Mouse (Mus musculus) olfactory bulb, adult 2 months (tissue): ENCODE data around the gene Olfr370. TPM values are rescaled to one million over a fixed set of nuclear protein-coding genes. Genes with fewer than 3 reads are reported as not detected.
A peak's percentile ranks its signal among the peaks of the same experiment; 100 is the strongest.

Source experiments
- H3K27ac ChIP-seq: fragments of 200-500 bp; 2 replicates; pipeline ENCODE4 v1.5.1; 2012; ENCODE audit warnings: low read depth, low read length; ENCODE audit not compliant: insufficient read depth
- H3K4me1 ChIP-seq: fragments of 200-500 bp; 2 replicates; pipeline ENCODE4 v1.6.1; 2012; ENCODE audit warnings: low read length; ENCODE audit not compliant: control insufficient read depth, insufficient read depth
- H3K4me3 ChIP-seq: fragments of 200-500 bp; 2 replicates; pipeline ENCODE4 v1.5.1; 2012; ENCODE audit warnings: mild to moderate bottlenecking, low read depth, low read length, moderate library complexity; ENCODE audit not compliant: insufficient read depth
- CTCF ChIP-seq: fragments of 200-500 bp; IDR thresholded peaks from 2 replicates; pipeline ENCODE4 v1.5.1; 2012; ENCODE audit warnings: low read depth, mild to moderate bottlenecking, low read length, moderate library complexity; ENCODE audit not compliant: insufficient read depth
- POLR2A ChIP-seq: fragments of 200-500 bp; IDR thresholded peaks from 2 replicates; pipeline ENCODE4 v1.6.1; 2012; ENCODE audit warnings: mild to moderate bottlenecking, low read depth, low read length, moderate library complexity; ENCODE audit not compliant: insufficient read depth
- WGBS: fragments of 180-500 bp; shearing (Covaris S2); methylation state at CpG from one replicate; pipeline ENCODE4 v1.1.7; 2018; 5-methylcytosine and 5-hydroxymethylcytosine counted together
- polyA plus RNA-seq: library from polyadenylated mRNA; stranded (reverse); fragments of >200 nt; gene quantifications from 2 replicates; pipeline ENCODE4 v1.2.4, GENCODE M21; 2012; ENCODE audit warnings: low replicate concordance; ENCODE audit not compliant: missing spikeins, insufficient read depth, insufficient read length

Olfr370 gene
- polyA plus RNA-seq, 1 experiment = not detected

DNA sequence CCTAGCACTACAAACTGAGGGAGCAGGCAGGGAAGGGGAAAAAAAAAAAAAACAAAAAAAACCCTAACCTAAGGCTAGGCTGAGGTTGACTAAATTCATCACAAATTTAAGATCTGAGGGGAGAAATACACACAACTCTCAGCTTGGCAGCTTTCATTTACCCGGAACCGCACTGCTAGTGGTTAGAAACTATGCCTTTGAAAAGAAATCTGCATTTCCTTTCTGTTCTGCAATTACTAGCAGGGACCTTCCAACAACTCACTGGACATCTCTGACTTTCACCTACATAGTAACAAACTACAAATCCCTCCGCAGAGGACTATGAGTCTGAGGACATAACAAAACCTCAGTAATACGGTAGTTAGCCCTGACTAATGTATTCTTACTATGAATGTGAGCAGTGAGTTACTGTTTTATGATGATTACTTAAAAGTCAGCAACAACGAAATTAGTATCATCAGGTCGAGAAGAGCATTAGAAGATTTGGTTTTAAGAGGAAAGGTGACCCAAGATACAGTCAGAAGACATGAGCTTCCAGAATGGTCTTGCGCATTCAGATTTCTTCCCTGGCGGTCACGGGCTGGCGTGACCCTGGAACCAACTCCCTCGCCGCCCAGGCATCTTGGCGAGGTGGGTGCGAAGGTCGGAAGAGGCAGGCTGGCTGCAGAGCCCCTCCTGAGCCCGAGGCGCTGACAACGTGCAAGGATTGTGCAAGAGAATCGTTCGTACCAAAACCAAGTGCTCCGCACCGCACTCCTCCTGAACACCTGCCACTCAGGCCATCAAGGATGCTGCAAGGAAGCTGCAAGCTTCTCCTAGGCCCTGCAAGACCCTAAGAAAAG is 58.0 kb downstream of the Olfr370 start:
- WGBS = under 1% methylated on average over 22 of the region's 22 CpGs
- Histone ChIP-seq H3K27ac (peak overlapping the region; percentile 93), H3K4me3 (peak overlapping the region; percentile 73), H3K4me1 (peaks cover 13% of the 10 kb centered on the region)
- TF ChIP-seq POLR2A (no peak), CTCF (no peak)

DNA sequence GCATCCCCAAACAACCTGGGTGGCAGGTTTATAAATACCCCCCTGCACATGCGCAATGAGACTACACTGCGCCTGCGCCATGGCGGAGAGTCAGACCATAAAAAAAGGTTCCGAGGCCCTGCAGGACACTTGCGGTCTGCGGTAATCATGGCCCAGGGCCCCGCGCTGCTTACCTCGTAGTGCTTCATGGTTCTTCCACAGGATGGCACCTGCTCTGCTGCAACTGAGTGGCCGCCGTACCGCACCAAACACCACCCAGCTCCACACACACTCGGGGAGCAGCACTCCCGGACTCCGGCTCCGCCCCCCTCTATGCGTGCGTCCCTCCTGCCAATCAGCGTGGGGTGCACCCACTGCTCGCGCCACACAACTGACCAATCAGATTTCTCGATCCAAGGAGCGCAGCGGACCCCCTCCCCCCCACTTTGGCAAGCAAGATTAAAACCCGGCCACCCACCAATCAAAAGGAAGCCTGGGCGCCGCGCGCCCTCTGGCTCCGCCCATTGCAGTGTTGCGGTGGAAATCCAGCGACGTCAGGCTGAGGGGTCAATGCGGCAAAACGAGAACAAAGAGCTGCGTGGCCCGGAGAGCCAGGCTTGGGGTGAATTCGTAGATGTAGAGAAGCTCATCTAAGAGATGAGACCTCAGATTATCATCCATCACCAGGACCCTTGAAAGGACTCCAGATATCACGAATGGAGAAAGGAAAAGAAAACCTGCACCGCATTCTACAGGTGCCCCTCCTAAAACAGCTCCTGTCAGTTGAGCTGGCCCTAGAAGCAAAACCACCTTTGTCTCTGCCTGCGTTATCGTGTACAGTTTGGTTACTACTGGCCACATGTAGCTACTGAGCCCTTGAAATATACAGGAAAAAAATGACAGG is 58.8 kb downstream of the Olfr370 start:
- under 1% methylated on average over 43 of the region's 43 CpGs for WGBS
- H3K4me1 ChIP-seq = peaks cover 13% of the 10 kb centered on the region
- H3K27ac ChIP-seq = peak overlapping the region; percentile 93
- peak overlapping the region; percentile 73 for H3K4me3 ChIP-seq
- TF ChIP-seq POLR2A (peak; percentile 98), CTCF (no peak)

Other genes with a start within 250 kb of the Olfr370 start
- gene Ucp1, start 245.4 kb upstream of the Olfr370 start, polyA plus RNA-seq = not detected in 2 replicates
- not detected in 2 replicates for gene Elmod2, start 203.3 kb upstream of the Olfr370 start, polyA plus RNA-seq
- not detected in 2 replicates for gene Mgat4d, start 187.3 kb upstream of the Olfr370 start, polyA plus RNA-seq
- gene Clgn, start 145.9 kb upstream of the Olfr370 start, polyA plus RNA-seq = not detected in 2 replicates
- gene Scoc, start 77.4 kb upstream of the Olfr370 start, polyA plus RNA-seq = not detected in 2 replicates
- not detected in 2 replicates for gene Ndufb7, start 30.9 kb downstream of the Olfr370 start, polyA plus RNA-seq
- gene Tecr, start 72.2 kb downstream of the Olfr370 start, polyA plus RNA-seq = not detected in 2 replicates
- not detected in 2 replicates for gene Dnajb1, start 72.4 kb downstream of the Olfr370 start, polyA plus RNA-seq
- not detected in 2 replicates for gene Gipc1, start 116.9 kb downstream of the Olfr370 start, polyA plus RNA-seq
- gene Ptger1, start 130.9 kb downstream of the Olfr370 start, polyA plus RNA-seq = not detected in 2 replicates
- not detected in 2 replicates for gene Pkn1, start 163.4 kb downstream of the Olfr370 start, polyA plus RNA-seq
- not detected in 2 replicates for gene Ddx39, start 179.4 kb downstream of the Olfr370 start, polyA plus RNA-seq
- not detected in 2 replicates for gene Adgre5, start 205.5 kb downstream of the Olfr370 start, polyA plus RNA-seq